Mouse (Mus musculus) frontal cortex, postnatal 36 days (tissue): ENCODE data around the gene Ferd3l.
A peak's percentile ranks its signal among the peaks of the same experiment; 100 is the strongest.

Source experiments
- DNase-seq, 2 experiments: peaks; one replicate each; pipeline ENCODE4 v3.0.0; 2022; ENCODE audit warnings: low spot score in 2 of 2

The Ferd3l gene

GRCm38 (mm10) chr12:33965661-33966360 lies 37.6 kb downstream of the Ferd3l start:
- DNase-seq: no peak

- peak in 1 of 2 experiments; percentile 14 for DNase-seq
Measured at GRCm38 (mm10) chr12:33966490-33967415, 38.5 kb downstream of the Ferd3l start.

GRCm38 (mm10) chr12:33967514-33967913 lies 39.3 kb downstream of the Ferd3l start:
- DNase-seq: no peak

GRCm38 (mm10) chr12:33968041-33968897 lies 40.0 kb downstream of the Ferd3l start:
- DNase-seq: no peak

- no peak for DNase-seq
Measured at GRCm38 (mm10) chr12:33968898-33969178, 40.6 kb downstream of the Ferd3l start.
